Mouse (Mus musculus) midbrain, embryonic 11.5 days (tissue): ENCODE measurements around the gene Cdk1. TPM values are rescaled to one million over a fixed set of nuclear protein-coding genes. Genes with fewer than 3 reads are reported as not detected.
A peak's percentile ranks its signal among the peaks of the same experiment; 100 is the strongest.

Source experiments
- ATAC-seq: fragments of 200-750 bp; cut with Nextera tagmentation; 2 replicates; pipeline ENCODE4 v1.8.0; 2017; ENCODE audit warnings: moderate TSS enrichment, moderate library complexity; ENCODE audit not compliant: low FRiP score
- DNase-seq: peaks from one replicate; pipeline ENCODE4 v3.0.0; 2015; ENCODE audit warnings: low spot score; ENCODE audit errors: missing footprints
- H3K27ac ChIP-seq: fragments of 300-500 bp; sonication (generic); 2 replicates; pipeline ENCODE4 v1.5.1; 2014; ENCODE audit warnings: low read depth, low read length
- H3K27me3 ChIP-seq: fragments of 300-500 bp; sonication (generic); 2 replicates; pipeline ENCODE4 v1.6.1; 2014; ENCODE audit warnings: mild to moderate bottlenecking, low read length, moderate library complexity, mixed read lengths; ENCODE audit not compliant: control insufficient read depth, insufficient read depth
- H3K36me3 ChIP-seq: fragments of 300-500 bp; sonication (generic); 2 replicates; pipeline ENCODE4 v1.6.1; 2014; ENCODE audit warnings: mild to moderate bottlenecking, low read length, moderate library complexity, mixed read lengths; ENCODE audit not compliant: control insufficient read depth, insufficient read depth
- H3K4me1 ChIP-seq: fragments of 300-500 bp; sonication (generic); 2 replicates; pipeline ENCODE4 v1.6.1; 2014; ENCODE audit warnings: low read length; ENCODE audit not compliant: control insufficient read depth, insufficient read depth
- H3K4me2 ChIP-seq: fragments of 300-500 bp; sonication (generic); 2 replicates; pipeline ENCODE4 v1.6.1; 2014; ENCODE audit warnings: mild to moderate bottlenecking, moderate library complexity
- H3K4me3 ChIP-seq: fragments of 300-500 bp; sonication (generic); 2 replicates; pipeline ENCODE4 v1.5.1; 2014; ENCODE audit warnings: low read depth, low read length
- H3K9ac ChIP-seq: fragments of 300-500 bp; sonication (generic); 2 replicates; pipeline ENCODE4 v1.6.1; 2014; ENCODE audit warnings: low read length
- H3K9me3 ChIP-seq: fragments of 300-500 bp; sonication (generic); 2 replicates; pipeline ENCODE4 v1.6.1; 2016; ENCODE audit warnings: low read length; ENCODE audit not compliant: control insufficient read depth
- WGBS: fragments of 180-500 bp; shearing (Covaris S2); extraction: QIAGEN DNeasy Blood & Tissue Kit; methylation state at CpG from one replicate; pipeline ENCODE4 v1.1.7; 2014; 5-methylcytosine and 5-hydroxymethylcytosine counted together
- polyA plus RNA-seq: library from polyadenylated mRNA; unstranded; fragments of >200 nt; fragmentation: Nextera tagmentation; extraction: Ambion mirVana; gene quantifications from 2 replicates; pipeline ENCODE4 v1.2.1, GENCODE M21; 2014

The Cdk1 gene
- polyA plus RNA-seq, 1 experiment from 2014 or later: 424 TPM

DNA sequence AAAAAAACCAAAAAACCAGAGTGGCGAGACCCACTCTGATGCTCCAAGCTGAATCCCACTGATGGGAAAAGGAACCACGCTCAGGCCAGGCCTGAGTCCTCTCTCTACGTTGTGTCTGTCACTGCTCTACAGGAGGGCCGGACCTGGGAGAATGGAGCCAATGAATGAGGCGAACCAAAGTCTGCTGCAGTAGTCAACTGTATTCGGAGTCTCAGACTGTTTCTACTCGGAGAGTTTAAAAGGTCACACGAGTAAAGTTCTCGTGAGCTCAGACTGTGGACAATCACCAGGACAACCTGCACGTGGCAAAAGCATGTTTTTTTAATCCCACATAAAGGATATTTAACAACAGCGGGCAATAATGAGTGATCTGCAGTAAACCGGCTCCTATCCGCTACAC is 28.8 kb downstream of the Cdk1 start:
- peak; percentile 35 for DNase-seq
- no peak for ATAC-seq
- no peak overlapping the region for H3K27ac ChIP-seq
- H3K4me3 ChIP-seq: no peak overlapping the region
- no peaks in the 10 kb centered on the region for H3K9me3 ChIP-seq
- H3K36me3 ChIP-seq: no peaks in the 10 kb centered on the region
- 82% methylated on average over 13 of the region's 13 CpGs for WGBS
- H3K4me2 ChIP-seq: no peak overlapping the region
- no peak overlapping the region for H3K9ac ChIP-seq
- no peaks in the 10 kb centered on the region for H3K27me3 ChIP-seq
- no peaks in the 10 kb centered on the region; the same call in 1 of the 2 replicates for H3K4me1 ChIP-seq

- no peak overlapping the region for H3K4me3 ChIP-seq
- H3K4me2 ChIP-seq: no peak overlapping the region
- 58% methylated on average over 15 of the region's 15 CpGs for whole genome bisulfite sequencing
- no peak overlapping the region for H3K9ac ChIP-seq
- DNase-seq (peak; percentile 79), ATAC-seq (0 out of 2 replicates have a peak, but pooled peaks have one; percentile 9)
- no peaks in the 10 kb centered on the region for H3K36me3 ChIP-seq
- no peak overlapping the region for H3K27ac ChIP-seq
- H3K9me3 ChIP-seq: no peaks in the 10 kb centered on the region
- H3K27me3 ChIP-seq: no peaks in the 10 kb centered on the region
- no peaks in the 10 kb centered on the region for H3K4me1 ChIP-seq
These were observed 31.2 kb downstream of the Cdk1 start for GRCm38 (mm10) chr10:69321519-69322035.

GRCm38 (mm10) chr10:69320667-69321518 is 31.8 kb downstream of the Cdk1 start:
- no peaks in the 10 kb centered on the region for H3K36me3 ChIP-seq
- no peak overlapping the region for H3K4me3 ChIP-seq
- H3K4me2 ChIP-seq: no peak overlapping the region
- ATAC-seq (peak; percentile 76; the same call in 1 of the 2 replicates), DNase-seq (peak; percentile 96)
- 49% methylated on average over 21 of the region's 21 CpGs for WGBS
- H3K9ac ChIP-seq: no peak overlapping the region
- no peak overlapping the region for H3K27ac ChIP-seq
- no peaks in the 10 kb centered on the region for H3K9me3 ChIP-seq
- no peaks in the 10 kb centered on the region for H3K4me1 ChIP-seq
- no peaks in the 10 kb centered on the region for H3K27me3 ChIP-seq

DNA sequence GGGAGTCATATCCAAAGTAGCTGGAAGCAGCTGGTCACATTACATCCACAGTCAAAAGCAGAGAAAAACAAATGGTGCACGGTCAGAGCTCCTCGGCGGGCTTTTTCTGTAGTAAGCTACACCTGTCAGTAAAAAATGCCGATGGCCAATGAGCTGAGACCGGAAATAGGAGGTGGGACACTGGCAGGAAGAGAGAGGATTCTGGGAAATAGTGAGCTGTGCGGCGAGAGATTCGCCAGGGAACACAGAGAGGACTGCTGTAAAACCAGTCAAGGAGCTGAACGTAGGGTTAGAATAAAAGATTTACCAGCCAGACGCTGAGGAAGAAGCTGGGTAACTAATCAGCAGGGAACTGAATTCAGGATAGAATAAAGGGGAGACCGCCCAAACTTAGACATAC is 34.2 kb downstream of the Cdk1 start:
- DNase-seq: no peak
- H3K36me3 ChIP-seq: no peaks in the 10 kb centered on the region
- 89% methylated on average over 11 of the region's 11 CpGs for WGBS
- H3K4me2 ChIP-seq: no peak overlapping the region
- no peak overlapping the region for H3K4me3 ChIP-seq
- no peaks in the 10 kb centered on the region for H3K27me3 ChIP-seq
- H3K9me3 ChIP-seq: no peaks in the 10 kb centered on the region
- H3K27ac ChIP-seq: no peak overlapping the region
- no peaks in the 10 kb centered on the region for H3K4me1 ChIP-seq
- ATAC-seq: no peak
- H3K9ac ChIP-seq: no peak overlapping the region

DNA sequence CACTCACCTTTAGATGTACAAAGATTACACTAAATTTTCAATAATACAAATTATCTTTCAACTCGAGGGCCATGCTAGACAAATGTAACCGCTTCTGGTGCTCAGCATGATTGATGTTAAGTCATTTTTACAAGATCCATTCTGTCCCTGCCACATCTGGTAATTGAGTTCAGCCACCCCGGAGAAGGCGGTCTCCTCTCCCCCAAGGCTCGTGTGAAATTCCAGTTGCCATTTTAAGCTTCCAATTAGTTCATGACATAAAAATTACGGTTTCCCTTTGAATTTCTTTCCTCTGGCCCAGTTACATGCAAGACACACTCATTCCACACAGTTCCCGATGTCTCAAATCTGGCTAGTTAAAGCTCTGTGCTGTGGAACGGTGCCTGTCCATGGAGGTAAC is 38.8 kb downstream of the Cdk1 start:
- Histone ChIP-seq H3K27ac (no peak overlapping the region), H3K27me3 (no peaks in the 10 kb centered on the region), H3K4me2 (no peak overlapping the region), H3K9me3 (no peaks in the 10 kb centered on the region), H3K4me3 (no peak overlapping the region), H3K36me3 (no peaks in the 10 kb centered on the region), H3K4me1 (no peaks in the 10 kb centered on the region), H3K9ac (no peak overlapping the region)
- DNase-seq (peak; percentile 53), ATAC-seq (no peak)
- 85% methylated on average over 8 of the region's 8 CpGs for WGBS

DNA sequence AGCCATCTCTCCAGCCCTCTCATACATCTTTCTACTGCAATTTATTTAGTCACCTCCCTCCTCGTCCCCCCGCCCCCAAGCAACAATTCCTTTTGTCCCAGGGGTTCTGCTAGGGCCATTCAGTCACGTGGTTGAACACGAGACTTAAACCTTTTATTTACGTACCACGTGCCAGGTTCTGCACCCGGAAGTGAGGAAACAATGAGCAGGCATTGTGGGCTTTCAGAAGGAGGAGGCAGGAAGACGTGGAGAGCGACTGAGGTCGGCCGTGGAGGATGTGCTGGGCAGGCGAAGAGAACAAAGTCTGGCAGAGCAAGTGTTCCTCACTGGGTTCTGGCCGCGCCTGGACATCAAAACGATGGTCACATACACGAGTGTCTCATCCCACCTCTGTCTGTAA is 40.9 kb downstream of the Cdk1 start:
- DNase-seq (peak; percentile 83), ATAC-seq (no peak)
- Histone ChIP-seq H3K9me3 (no peaks in the 10 kb centered on the region), H3K9ac (no peak overlapping the region), H3K36me3 (no peaks in the 10 kb centered on the region), H3K4me1 (no peaks in the 10 kb centered on the region), H3K4me2 (no peak overlapping the region), H3K27me3 (no peaks in the 10 kb centered on the region), H3K27ac (no peak overlapping the region), H3K4me3 (no peak overlapping the region)
- 76% methylated on average over 16 of the region's 16 CpGs for WGBS

- H3K9me3 ChIP-seq: no peaks in the 10 kb centered on the region
- no peak overlapping the region for H3K9ac ChIP-seq
- no peaks in the 10 kb centered on the region for H3K4me1 ChIP-seq
- no peak overlapping the region for H3K4me2 ChIP-seq
- H3K27me3 ChIP-seq: no peaks in the 10 kb centered on the region
- peak; percentile 37 for DNase-seq
- no peak overlapping the region for H3K27ac ChIP-seq
- no peak for ATAC-seq
- H3K4me3 ChIP-seq: no peak overlapping the region
- no peaks in the 10 kb centered on the region for H3K36me3 ChIP-seq
- WGBS: 77% methylated on average over 5 of the region's 5 CpGs
These were observed 43.6 kb downstream of the Cdk1 start for GRCm38 (mm10) chr10:69309109-69309508.

DNA sequence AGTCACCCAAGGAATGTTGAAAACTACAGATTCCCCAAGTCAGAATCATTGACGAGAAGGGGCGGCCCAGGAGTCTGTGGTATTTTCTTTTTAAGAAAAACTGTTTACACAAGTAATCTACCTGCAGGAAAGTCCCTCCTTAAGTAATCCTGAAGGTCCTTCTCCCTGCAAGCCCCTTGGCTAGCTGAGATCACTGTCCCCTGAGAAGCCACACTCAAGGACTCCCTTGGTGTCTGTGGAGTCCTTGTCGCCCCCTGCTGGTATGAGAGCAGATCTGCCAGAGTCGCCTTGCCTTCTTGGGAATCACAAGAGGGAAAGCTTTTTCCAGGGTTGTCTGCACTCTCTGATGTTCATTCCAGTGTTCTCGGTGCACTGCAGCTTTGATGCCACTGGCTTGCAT is 45.7 kb downstream of the Cdk1 start:
- no peaks in the 10 kb centered on the region for H3K4me1 ChIP-seq
- H3K36me3 ChIP-seq: no peaks in the 10 kb centered on the region
- no peaks in the 10 kb centered on the region for H3K9me3 ChIP-seq
- no peak overlapping the region for H3K9ac ChIP-seq
- peak; percentile 89 for DNase-seq
- H3K27me3 ChIP-seq: no peaks in the 10 kb centered on the region
- H3K4me3 ChIP-seq: no peak overlapping the region
- H3K27ac ChIP-seq: no peak overlapping the region
- H3K4me2 ChIP-seq: no peak overlapping the region
- WGBS: 44% methylated on average over 5 of the region's 5 CpGs
- ATAC-seq: peak; percentile 44

GRCm38 (mm10) chr10:69306205-69306604 is 46.5 kb downstream of the Cdk1 start:
- Histone ChIP-seq H3K9me3 (no peaks in the 10 kb centered on the region), H3K27me3 (no peaks in the 10 kb centered on the region), H3K9ac (no peak overlapping the region), H3K27ac (no peak overlapping the region), H3K36me3 (no peaks in the 10 kb centered on the region), H3K4me3 (no peak overlapping the region), H3K4me1 (no peaks in the 10 kb centered on the region), H3K4me2 (no peak overlapping the region)
- ATAC-seq (no peak), DNase-seq (no peak)
- WGBS: 62% methylated on average over 14 of the region's 14 CpGs
